Mouse (Mus musculus) spleen, adult 2 months (tissue): ENCODE data around the gene Dnajc30. TPM values are rescaled to one million over a fixed set of nuclear protein-coding genes. Genes with fewer than 3 reads are reported as not detected.

Experiments
- DNase-seq, 2 experiments: peaks; one replicate each; pipeline versions ENCODE4 v3.0.0 to v3.0.0-alpha.2; 2012 to 2021; ENCODE audit warnings: low spot score in 2 of 2, low read depth in 1 of 2
- H3K27ac ChIP-seq: fragments of 200-500 bp; 2 replicates; pipeline ENCODE4 v1.5.1; 2012; ENCODE audit warnings: low read length, inconsistent platforms; ENCODE audit not compliant: insufficient read depth
- H3K27me3 ChIP-seq: fragments of 200-500 bp; 2 replicates; pipeline ENCODE4 v1.6.1; 2012; ENCODE audit warnings: mild to moderate bottlenecking, moderate library complexity, low read length, inconsistent platforms; ENCODE audit not compliant: control insufficient read depth, insufficient read depth
- H3K36me3 ChIP-seq: fragments of 200-500 bp; 2 replicates; pipeline ENCODE4 v1.6.1; 2012; ENCODE audit warnings: mild to moderate bottlenecking, low read length, inconsistent platforms; ENCODE audit not compliant: control insufficient read depth, insufficient read depth
- H3K4me1 ChIP-seq: fragments of 200-500 bp; 2 replicates; pipeline ENCODE4 v1.6.1; 2011; ENCODE audit warnings: inconsistent platforms; ENCODE audit not compliant: control insufficient read depth, insufficient read depth, insufficient read length
- H3K4me3 ChIP-seq: fragments of 200-500 bp; 2 replicates; pipeline ENCODE4 v1.5.1; 2011; ENCODE audit warnings: mild to moderate bottlenecking, inconsistent platforms; ENCODE audit not compliant: insufficient read depth, insufficient read length; ENCODE audit errors: extremely low read depth
- CTCF ChIP-seq: fragments of 200-500 bp; IDR thresholded peaks from 2 replicates; pipeline ENCODE4 v1.5.1; 2011; ENCODE audit warnings: mild to moderate bottlenecking, inconsistent platforms; ENCODE audit not compliant: insufficient read depth, insufficient read length, insufficient replicate concordance; ENCODE audit errors: extremely low read depth
- POLR2A ChIP-seq: fragments of 200-500 bp; IDR thresholded peaks from 2 replicates; pipeline ENCODE4 v1.6.1; 2011; ENCODE audit warnings: low read depth, low read length, inconsistent platforms
- WGBS: fragments of 180-500 bp; shearing (Covaris S2); methylation state at CpG from one replicate; pipeline ENCODE4 v1.1.7; 2018; 5-methylcytosine and 5-hydroxymethylcytosine counted together
- polyA plus RNA-seq: library from polyadenylated mRNA; depleted of rRNA; stranded (reverse); fragments of >200 nt; gene quantifications from 2 replicates; pipeline ENCODE4 v1.2.3, GENCODE M21; 2012; rRNA removed

Gene Dnajc30
- 15.5 and 23.5 TPM in 2 replicates for polyA plus RNA-seq

GRCm38 (mm10) chr5:135063629-135064381 is at the start of gene Dnajc30:
TSS of gene Dnajc30 (plus strand) at chr5:135064202.
- Histone ChIP-seq H3K4me3 (peak within 1 kb of the TSS; percentile 81), H3K36me3 (peaks cover 12% of the 10 kb centered on the region), H3K4me1 (no peaks in the 10 kb centered on the region; the same call in 1 of the 2 replicates), H3K27me3 (no peaks in the 10 kb centered on the region), H3K27ac (peak within 1 kb of the TSS; percentile 67)
- peak; percentile 92 to 94 for DNase-seq
- WGBS: under 1% methylated on average over 51 of the region's 52 CpGs
- peak; percentile 60; the same call in 1 of the 2 replicates for TF ChIP-seq POLR2A
- TF ChIP-seq CTCF: no peak

GRCm38 (mm10) chr5:135015497-135015896 is 48.5 kb upstream of the Dnajc30 start:
- DNase-seq: peak; percentile 63 to 84
- no peaks in the 10 kb centered on the region for H3K36me3 ChIP-seq
- 0 out of 2 replicates have a peak, but pooled peaks cover under 1% of the 10 kb centered on the region for H3K4me1 ChIP-seq
- WGBS: 13% methylated on average over 7 of the region's 7 CpGs
- no peaks in the 10 kb centered on the region for H3K27me3 ChIP-seq
- peak; percentile 94; the same call in 1 of the 2 replicates for TF ChIP-seq CTCF
- TF ChIP-seq POLR2A: no peak
- H3K4me3 ChIP-seq: no peak overlapping the region
- no peak overlapping the region for H3K27ac ChIP-seq

GRCm38 (mm10) chr5:135016224-135016759 is 47.7 kb upstream of the Dnajc30 start:
- no peaks in the 10 kb centered on the region for H3K36me3 ChIP-seq
- no peak for DNase-seq
- no peaks in the 10 kb centered on the region for H3K4me1 ChIP-seq
- no peak overlapping the region for H3K27ac ChIP-seq
- WGBS: 70% methylated on average over 4 of the region's 4 CpGs
- no peak overlapping the region for H3K4me3 ChIP-seq
- no peaks in the 10 kb centered on the region for H3K27me3 ChIP-seq
- TF ChIP-seq POLR2A: no peak
- no peak for TF ChIP-seq CTCF

- Histone ChIP-seq H3K27ac (no peak overlapping the region), H3K4me3 (no peak overlapping the region), H3K27me3 (peaks cover 2% of the 10 kb centered on the region; the same call in 1 of the 2 replicates), H3K4me1 (peaks cover 11% of the 10 kb centered on the region; the same call in 1 of the 2 replicates), H3K36me3 (no peaks in the 10 kb centered on the region)
- DNase-seq: no peak
- WGBS: 75% methylated on average over 6 of the region's 6 CpGs
- no peak for TF ChIP-seq CTCF
- no peak for TF ChIP-seq POLR2A
These were observed 42.2 kb upstream of the Dnajc30 start for GRCm38 (mm10) chr5:135021814-135022213.

- H3K27ac ChIP-seq: no peak within 1 kb of the TSS
- H3K4me1 ChIP-seq: peaks cover 11% of the 10 kb centered on the region; the same call in 1 of the 2 replicates
- H3K4me3 ChIP-seq: peak within 1 kb of the TSS; percentile 59
- WGBS: 1% methylated on average over 55 of the region's 61 CpGs
- TF ChIP-seq CTCF: no peak
- TF ChIP-seq POLR2A: no peak
- peaks cover 2% of the 10 kb centered on the region; the same call in 1 of the 2 replicates for H3K27me3 ChIP-seq
- DNase-seq: peak in 1 of 2 experiments; percentile 72
- H3K36me3 ChIP-seq: no peaks in the 10 kb centered on the region
These were observed 40.4 kb upstream of the Dnajc30 start, which contains the start of gene Stx1a for GRCm38 (mm10) chr5:135023344-135024173. TSS of gene Stx1a (plus strand) at chr5:135023482.

GRCm38 (mm10) chr5:135024665-135025224 is 39.3 kb upstream of the Dnajc30 start:
- no peak overlapping the region for H3K4me3 ChIP-seq
- peaks cover 2% of the 10 kb centered on the region; the same call in 1 of the 2 replicates for H3K27me3 ChIP-seq
- DNase-seq: peak in 1 of 2 experiments; percentile 59
- TF ChIP-seq CTCF (no peak), POLR2A (no peak)
- no peaks in the 10 kb centered on the region for H3K36me3 ChIP-seq
- 5% methylated on average over 11 of the region's 11 CpGs for WGBS
- peaks cover 11% of the 10 kb centered on the region; the same call in 1 of the 2 replicates for H3K4me1 ChIP-seq
- no peak overlapping the region for H3K27ac ChIP-seq
